Mouse (Mus musculus): ENCODE measurements around the gene Uggt1. TPM values are rescaled to one million over a fixed set of nuclear protein-coding genes. Genes with fewer than 3 reads are reported as not detected.

The Uggt1 gene
- polyA plus RNA-seq, 1 experiment from 2014 or later: 74.2 TPM

DNA sequence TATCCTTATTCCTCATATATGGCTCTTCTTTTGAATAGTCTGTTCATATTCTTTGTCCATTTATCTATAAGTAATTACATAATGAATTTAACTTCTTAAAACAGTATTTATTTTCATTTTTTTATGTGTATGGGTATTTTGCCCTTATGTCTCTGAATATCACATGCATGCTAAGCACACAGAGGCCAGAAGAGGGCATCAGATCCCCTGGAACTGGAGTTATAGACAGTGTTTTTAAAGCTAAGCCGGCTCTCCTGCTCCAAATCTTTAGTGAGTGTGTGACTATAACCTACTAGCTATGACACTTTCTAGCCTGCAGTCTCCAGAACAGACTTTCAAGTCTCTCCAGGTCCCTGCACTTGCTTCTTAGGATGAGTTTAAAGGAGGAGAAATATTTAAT is 99.5 kb downstream of the Uggt1 start:
- H3K27me3 ChIP-seq (ENCODE audit: control insufficient read depth, insufficient read depth, low read length): no peaks in the 10 kb centered on the region
- 17% methylated on average over 1 of the region's 1 CpGs for WGBS
- H3K9me3 ChIP-seq (ENCODE audit: control insufficient read depth, low read depth, low read length): no peaks in the 10 kb centered on the region
- ATAC-seq (ENCODE audit: insufficient number of reproducible peaks, insufficient read depth, low FRiP score, low read depth): peak; percentile 56; the same call in 1 of the 2 replicates
- no peaks in the 10 kb centered on the region for H3K4me1 ChIP-seq (ENCODE audit: control insufficient read depth, insufficient read depth, low read length)
- H3K9ac ChIP-seq (replicated peaks; ENCODE audit: low read depth, low read length): no peak overlapping the region
- H3K36me3 ChIP-seq (ENCODE audit: control insufficient read depth, insufficient read depth, low read length): peaks cover 37% of the 10 kb centered on the region
- no peak overlapping the region for H3K4me2 ChIP-seq (replicated peaks; ENCODE audit: low read depth, low read length)
- no peak overlapping the region for H3K4me3 ChIP-seq (ENCODE audit: low read depth, low read length)
- no peak overlapping the region for H3K27ac ChIP-seq (ENCODE audit: low read length)

DNA sequence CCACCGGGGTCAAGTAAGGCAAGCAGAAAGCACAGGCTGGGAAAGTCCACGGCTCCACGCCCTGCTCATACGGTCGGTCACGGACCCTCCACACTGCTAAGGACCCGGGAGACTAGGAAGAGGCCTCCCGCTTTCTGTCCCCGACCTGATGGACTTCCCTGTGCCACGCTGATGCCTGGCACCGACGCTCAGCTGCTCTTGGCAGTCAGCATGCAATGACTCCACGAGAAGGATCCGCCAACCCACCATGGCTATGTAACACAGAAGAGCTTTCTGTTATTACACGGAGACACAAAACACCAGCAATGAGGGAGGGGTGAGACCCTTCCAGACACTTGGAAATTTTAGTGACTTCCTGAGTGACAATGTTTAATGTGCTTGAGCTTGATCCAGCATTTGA is 104.2 kb downstream of the Uggt1 start:
- peaks cover 13% of the 10 kb centered on the region for H3K36me3 ChIP-seq (ENCODE audit: control insufficient read depth, insufficient read depth, low read length)
- no peak overlapping the region for H3K4me3 ChIP-seq (ENCODE audit: low read depth, low read length)
- no peak overlapping the region for H3K4me2 ChIP-seq (replicated peaks; ENCODE audit: low read depth, low read length)
- no peak overlapping the region for H3K9ac ChIP-seq (replicated peaks; ENCODE audit: low read depth, low read length)
- no peaks in the 10 kb centered on the region for H3K27me3 ChIP-seq (ENCODE audit: control insufficient read depth, insufficient read depth, low read length)
- WGBS: 93% methylated on average over 15 of the region's 15 CpGs
- H3K27ac ChIP-seq (ENCODE audit: low read length): no peak overlapping the region
- no peaks in the 10 kb centered on the region for H3K4me1 ChIP-seq (ENCODE audit: control insufficient read depth, insufficient read depth, low read length)
- 0 out of 2 replicates have a peak, but pooled peaks have one; percentile 12 for ATAC-seq (ENCODE audit: insufficient number of reproducible peaks, insufficient read depth, low FRiP score, low read depth)
- no peaks in the 10 kb centered on the region for H3K9me3 ChIP-seq (ENCODE audit: control insufficient read depth, low read depth, low read length)

DNA sequence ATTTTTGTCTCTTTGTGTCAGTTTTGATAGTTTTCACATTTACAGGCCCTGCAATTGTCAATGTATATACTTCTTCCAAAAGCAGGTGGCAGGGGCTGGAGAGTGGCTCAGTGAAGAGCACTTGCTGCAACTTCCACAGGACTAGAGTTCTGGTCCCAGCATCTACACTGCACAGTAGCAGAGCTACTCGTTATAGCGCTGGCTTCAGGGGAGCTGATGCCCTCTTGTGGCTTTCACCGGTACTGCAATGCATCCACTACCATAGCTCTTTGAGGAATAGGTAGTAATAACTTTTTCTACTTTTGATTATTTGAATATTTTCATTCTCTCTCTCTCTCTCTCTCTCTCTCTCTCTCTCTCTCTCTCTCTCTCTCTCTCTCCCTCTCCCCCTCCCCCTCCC is 109.9 kb downstream of the Uggt1 start:
- ATAC-seq (ENCODE audit: insufficient number of reproducible peaks, insufficient read depth, low FRiP score, low read depth): no peak
- H3K4me2 ChIP-seq (replicated peaks; ENCODE audit: low read depth, low read length): no peak overlapping the region
- H3K4me3 ChIP-seq (ENCODE audit: low read depth, low read length): no peak overlapping the region
- H3K4me1 ChIP-seq (ENCODE audit: control insufficient read depth, insufficient read depth, low read length): no peaks in the 10 kb centered on the region
- H3K9me3 ChIP-seq (ENCODE audit: control insufficient read depth, low read depth, low read length): no peaks in the 10 kb centered on the region
- no peak overlapping the region for H3K9ac ChIP-seq (replicated peaks; ENCODE audit: low read depth, low read length)
- 0% methylated on average over 3 of the region's 3 CpGs for WGBS
- no peaks in the 10 kb centered on the region for H3K27me3 ChIP-seq (ENCODE audit: control insufficient read depth, insufficient read depth, low read length)
- H3K27ac ChIP-seq (ENCODE audit: low read length): no peak overlapping the region
- H3K36me3 ChIP-seq (ENCODE audit: control insufficient read depth, insufficient read depth, low read length): no peaks in the 10 kb centered on the region

DNA sequence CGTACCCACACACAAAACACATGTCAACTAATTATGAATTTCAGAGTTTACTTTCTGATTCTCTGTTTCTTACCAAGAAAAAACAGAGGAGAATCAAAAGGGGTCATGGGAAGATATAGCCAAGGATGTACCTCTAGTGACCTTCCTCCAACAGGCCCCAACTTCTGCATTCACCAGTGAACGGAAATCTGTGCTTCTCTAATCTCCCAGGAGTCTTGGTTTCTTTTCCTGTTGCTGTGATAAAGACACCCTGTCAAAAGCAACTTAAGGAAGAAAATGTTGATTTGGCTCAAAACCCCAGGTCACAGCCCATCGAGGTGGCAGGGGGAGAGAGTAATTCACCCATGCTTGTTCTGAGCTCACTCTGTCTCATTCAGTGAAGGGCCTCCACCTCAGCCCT is 110.9 kb downstream of the Uggt1 start:
- ATAC-seq (ENCODE audit: insufficient number of reproducible peaks, insufficient read depth, low FRiP score, low read depth): no peak
- Histone ChIP-seq H3K27ac (ENCODE audit: low read length) (no peak overlapping the region), H3K4me3 (ENCODE audit: low read depth, low read length) (no peak overlapping the region), H3K4me1 (ENCODE audit: control insufficient read depth, insufficient read depth, low read length) (0 out of 2 replicates have a peak, but pooled peaks cover 5% of the 10 kb centered on the region), H3K4me2 (replicated peaks; ENCODE audit: low read depth, low read length) (no peak overlapping the region), H3K9me3 (ENCODE audit: control insufficient read depth, low read depth, low read length) (no peaks in the 10 kb centered on the region), H3K27me3 (ENCODE audit: control insufficient read depth, insufficient read depth, low read length) (no peaks in the 10 kb centered on the region), H3K9ac (replicated peaks; ENCODE audit: low read depth, low read length) (no peak overlapping the region), H3K36me3 (ENCODE audit: control insufficient read depth, insufficient read depth, low read length) (no peaks in the 10 kb centered on the region)
- 66% methylated on average over 3 of the region's 3 CpGs for WGBS

DNA sequence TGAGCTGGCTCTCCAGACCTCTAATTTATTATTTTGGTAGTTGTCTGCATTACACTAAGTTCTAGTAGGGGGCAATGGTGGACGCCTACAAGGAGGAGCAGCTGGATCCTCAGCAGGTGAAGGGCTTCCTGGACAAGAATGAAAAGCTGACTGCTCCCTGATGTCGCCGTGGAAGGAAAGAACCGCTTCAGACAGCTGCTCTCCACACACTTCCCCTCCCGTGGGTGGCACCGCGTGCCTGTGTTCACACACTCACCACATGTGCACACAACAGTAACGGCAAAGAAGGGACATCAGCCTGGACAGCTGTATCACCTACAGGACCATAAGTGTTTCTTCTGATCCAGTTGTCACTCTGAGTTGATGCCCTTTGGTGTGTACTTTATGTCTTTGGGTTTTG is 111.5 kb downstream of the Uggt1 start:
- Histone ChIP-seq H3K4me1 (ENCODE audit: control insufficient read depth, insufficient read depth, low read length) (0 out of 2 replicates have a peak, but pooled peaks cover 5% of the 10 kb centered on the region), H3K36me3 (ENCODE audit: control insufficient read depth, insufficient read depth, low read length) (no peaks in the 10 kb centered on the region)

DNA sequence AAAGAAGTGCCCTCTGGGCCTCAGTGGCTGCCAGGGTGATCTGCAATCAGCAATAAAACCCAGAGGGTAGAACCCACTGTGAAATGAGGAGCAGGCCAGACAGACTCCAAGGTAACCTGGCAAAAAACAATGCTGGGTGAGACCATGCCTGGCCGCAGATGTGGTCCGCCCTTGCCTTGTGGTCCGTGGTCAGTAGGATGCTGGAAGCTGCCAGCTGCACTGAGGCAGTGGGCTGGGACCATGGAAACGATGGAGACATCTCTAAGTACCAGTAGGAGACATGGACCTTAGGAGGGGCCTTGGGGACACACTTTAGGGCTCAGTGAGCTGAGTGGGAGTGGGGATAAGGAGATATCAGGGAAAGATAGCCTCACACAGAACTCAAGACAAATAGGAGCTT is 112.3 kb downstream of the Uggt1 start:
- Histone ChIP-seq H3K4me2 (replicated peaks; ENCODE audit: low read depth, low read length) (no peak overlapping the region), H3K9me3 (ENCODE audit: control insufficient read depth, low read depth, low read length) (no peaks in the 10 kb centered on the region), H3K4me1 (ENCODE audit: control insufficient read depth, insufficient read depth, low read length) (0 out of 2 replicates have a peak, but pooled peaks cover 5% of the 10 kb centered on the region), H3K27me3 (ENCODE audit: control insufficient read depth, insufficient read depth, low read length) (no peaks in the 10 kb centered on the region), H3K36me3 (ENCODE audit: control insufficient read depth, insufficient read depth, low read length) (no peaks in the 10 kb centered on the region), H3K27ac (ENCODE audit: low read length) (no peak overlapping the region), H3K4me3 (ENCODE audit: low read depth, low read length) (no peak overlapping the region), H3K9ac (replicated peaks; ENCODE audit: low read depth, low read length) (no peak overlapping the region)
- no peak for ATAC-seq (ENCODE audit: insufficient number of reproducible peaks, insufficient read depth, low FRiP score, low read depth)
- 66% methylated on average over 4 of the region's 4 CpGs for WGBS

More for the DNA sequence above, 111.5 kb downstream of the Uggt1 start:
- Histone ChIP-seq H3K9ac (replicated peaks; ENCODE audit: low read depth, low read length) (no peak overlapping the region), H3K4me3 (ENCODE audit: low read depth, low read length) (no peak overlapping the region), H3K27ac (ENCODE audit: low read length) (no peak overlapping the region), H3K27me3 (ENCODE audit: control insufficient read depth, insufficient read depth, low read length) (no peaks in the 10 kb centered on the region), H3K9me3 (ENCODE audit: control insufficient read depth, low read depth, low read length) (no peaks in the 10 kb centered on the region), H3K4me2 (replicated peaks; ENCODE audit: low read depth, low read length) (no peak overlapping the region)
- 75% methylated on average over 8 of the region's 8 CpGs for WGBS
- no peak for ATAC-seq (ENCODE audit: insufficient number of reproducible peaks, insufficient read depth, low FRiP score, low read depth)

DNA sequence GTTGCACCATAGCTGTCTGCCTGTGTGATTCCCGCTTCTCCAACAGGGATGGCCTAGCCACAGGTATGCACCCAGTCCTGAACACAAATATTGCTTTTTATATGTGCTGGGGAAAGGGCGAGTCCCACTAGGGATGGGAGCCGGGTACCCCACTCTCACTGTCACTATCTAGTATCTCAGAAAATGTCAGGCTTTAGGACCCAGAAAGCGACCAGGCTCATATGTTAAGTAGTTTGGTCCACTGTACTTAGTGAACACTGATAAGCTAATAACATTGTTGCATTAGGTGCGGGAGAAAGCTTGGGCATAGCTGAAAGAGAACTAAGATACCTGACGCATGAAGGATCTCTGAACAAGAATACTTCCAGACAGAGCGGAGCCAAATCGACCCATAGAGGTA is 112.8 kb downstream of the Uggt1 start:
- no peaks in the 10 kb centered on the region for H3K27me3 ChIP-seq (ENCODE audit: control insufficient read depth, insufficient read depth, low read length)
- ATAC-seq (ENCODE audit: insufficient number of reproducible peaks, insufficient read depth, low FRiP score, low read depth): no peak
- H3K9ac ChIP-seq (replicated peaks; ENCODE audit: low read depth, low read length): no peak overlapping the region
- no peak overlapping the region for H3K27ac ChIP-seq (ENCODE audit: low read length)
- H3K4me3 ChIP-seq (ENCODE audit: low read depth, low read length): no peak overlapping the region
- no peak overlapping the region for H3K4me2 ChIP-seq (replicated peaks; ENCODE audit: low read depth, low read length)
- 61% methylated on average over 8 of the region's 8 CpGs for WGBS
- H3K36me3 ChIP-seq (ENCODE audit: control insufficient read depth, insufficient read depth, low read length): no peaks in the 10 kb centered on the region
- H3K9me3 ChIP-seq (ENCODE audit: control insufficient read depth, low read depth, low read length): no peaks in the 10 kb centered on the region
- H3K4me1 ChIP-seq (ENCODE audit: control insufficient read depth, insufficient read depth, low read length): 0 out of 2 replicates have a peak, but pooled peaks cover 5% of the 10 kb centered on the region

DNA sequence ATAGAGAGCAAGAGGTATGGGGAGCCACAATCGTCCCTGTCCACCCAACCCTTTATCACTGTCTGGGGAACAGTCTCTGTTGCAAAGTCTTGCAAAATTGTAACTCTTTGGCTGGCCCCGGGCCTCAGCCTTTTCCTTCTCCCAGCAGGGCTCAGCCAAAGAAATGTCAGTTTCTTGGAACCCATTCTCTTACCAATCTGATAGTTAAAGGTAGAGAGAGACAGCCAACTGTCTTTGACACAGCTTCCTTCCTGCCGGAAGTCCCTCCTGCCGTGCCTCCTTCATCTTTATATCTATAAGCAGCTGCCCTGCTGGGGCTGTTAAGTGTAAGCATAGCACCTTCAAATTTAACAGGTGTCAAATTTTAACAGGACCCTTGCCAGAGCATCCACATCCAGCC is 113.4 kb downstream of the Uggt1 start:
- no peak overlapping the region for H3K27ac ChIP-seq (ENCODE audit: low read length)
- 0 out of 2 replicates have a peak, but pooled peaks cover 5% of the 10 kb centered on the region for H3K4me1 ChIP-seq (ENCODE audit: control insufficient read depth, insufficient read depth, low read length)
- no peak for ATAC-seq (ENCODE audit: insufficient number of reproducible peaks, insufficient read depth, low FRiP score, low read depth)
- H3K36me3 ChIP-seq (ENCODE audit: control insufficient read depth, insufficient read depth, low read length): no peaks in the 10 kb centered on the region
- no peaks in the 10 kb centered on the region for H3K9me3 ChIP-seq (ENCODE audit: control insufficient read depth, low read depth, low read length)
- H3K9ac ChIP-seq (replicated peaks; ENCODE audit: low read depth, low read length): no peak overlapping the region
- no peaks in the 10 kb centered on the region for H3K27me3 ChIP-seq (ENCODE audit: control insufficient read depth, insufficient read depth, low read length)
- H3K4me2 ChIP-seq (replicated peaks; ENCODE audit: low read depth, low read length): no peak overlapping the region
- H3K4me3 ChIP-seq (ENCODE audit: low read depth, low read length): no peak overlapping the region
- 54% methylated on average over 4 of the region's 4 CpGs for WGBS

DNA sequence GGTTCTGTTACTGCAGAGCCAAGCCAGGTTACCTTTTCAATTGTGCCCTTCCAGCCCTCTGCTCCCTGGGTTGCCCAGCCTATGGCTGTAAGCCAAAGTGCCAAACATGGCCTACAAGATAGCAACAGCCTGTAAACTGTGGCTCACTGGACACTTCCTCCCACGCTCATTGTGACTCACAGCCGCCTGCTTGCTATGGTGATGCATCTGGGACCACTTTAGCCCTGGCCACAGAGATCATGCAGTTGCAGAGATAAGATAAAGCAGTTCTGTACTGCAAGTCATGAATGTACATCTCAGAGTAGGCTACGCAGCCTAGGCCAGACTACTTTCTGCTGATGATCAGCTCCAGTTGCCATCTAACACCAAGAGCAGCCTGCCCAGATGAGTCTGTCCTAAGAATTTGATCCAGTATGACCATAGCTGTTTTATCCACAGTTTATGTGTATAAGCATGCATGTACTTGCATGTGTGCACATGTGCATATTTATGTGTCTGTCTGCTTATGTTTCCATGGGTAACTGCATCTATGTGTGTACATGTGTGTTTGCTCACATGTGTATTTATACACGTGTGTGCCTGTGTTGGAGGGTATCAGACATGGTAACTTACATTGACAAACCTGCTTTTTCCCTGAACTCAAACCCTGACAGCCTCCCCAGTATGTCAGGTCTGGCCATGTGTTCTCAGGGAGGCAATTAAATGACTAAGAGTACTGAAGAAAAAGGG is 114.0 kb downstream of the Uggt1 start:
- H3K9me3 ChIP-seq (ENCODE audit: control insufficient read depth, low read depth, low read length): no peaks in the 10 kb centered on the region
- H3K27me3 ChIP-seq (ENCODE audit: control insufficient read depth, insufficient read depth, low read length): no peaks in the 10 kb centered on the region
- H3K4me3 ChIP-seq (ENCODE audit: low read depth, low read length): no peak overlapping the region
- H3K27ac ChIP-seq (ENCODE audit: low read length): no peak overlapping the region
- WGBS: 84% methylated on average over 4 of the region's 4 CpGs
- no peak overlapping the region for H3K4me2 ChIP-seq (replicated peaks; ENCODE audit: low read depth, low read length)
- 0 out of 2 replicates have a peak, but pooled peaks cover 5% of the 10 kb centered on the region for H3K4me1 ChIP-seq (ENCODE audit: control insufficient read depth, insufficient read depth, low read length)
- ATAC-seq (ENCODE audit: insufficient number of reproducible peaks, insufficient read depth, low FRiP score, low read depth): no peak
- no peaks in the 10 kb centered on the region for H3K36me3 ChIP-seq (ENCODE audit: control insufficient read depth, insufficient read depth, low read length)
- no peak overlapping the region for H3K9ac ChIP-seq (replicated peaks; ENCODE audit: low read depth, low read length)
